Mouse (Mus musculus) MEL (cell line): ENCODE results near the gene Mrps27. TPM values are rescaled to one million over a fixed set of nuclear protein-coding genes. Genes with fewer than 3 reads are reported as not detected.

Source experiments
- DNase-seq: peaks from one replicate; pipeline ENCODE4 v3.0.0; 2011; ENCODE audit warnings: low read depth, low spot score
- H3K27ac ChIP-seq: 2 replicates; pipeline ENCODE4 v1.5.1; 2012; ENCODE audit warnings: low read depth, mild to moderate bottlenecking, control low read depth, low read length, moderate library complexity; ENCODE audit not compliant: control insufficient read depth
- H3K27me3 ChIP-seq, 2 experiments: fragments of 150-350 bp in 1 of 2; sonication (generic) in 1 of 2; 2 replicates each; pipeline ENCODE4 v1.6.1; 2012; ENCODE audit warnings: low read length in 2 of 2, mild to moderate bottlenecking in 2 of 2, improper control_type of control experiment in 1 of 2, moderate library complexity in 1 of 2; ENCODE audit not compliant: insufficient read depth in 2 of 2, control insufficient read depth in 1 of 2
- H3K36me3 ChIP-seq, 2 experiments: 2 replicates each; pipeline ENCODE4 v1.6.1; 2012 to 2014; ENCODE audit warnings: low read length in 2 of 2, improper control_type of control experiment in 1 of 2, inconsistent platforms in 1 of 2, mild to moderate bottlenecking in 1 of 2; ENCODE audit not compliant: insufficient read depth in 2 of 2, control insufficient read depth in 1 of 2
- H3K4me1 ChIP-seq, 2 experiments: fragments of 150-350 bp in 1 of 2; sonication (generic) in 1 of 2; 2 replicates each; pipeline ENCODE4 v1.6.1; 2012; ENCODE audit warnings: low read length in 2 of 2, improper control_type of control experiment in 1 of 2, mild to moderate bottlenecking in 1 of 2; ENCODE audit not compliant: insufficient read depth in 2 of 2, control insufficient read depth in 1 of 2
- H3K4me3 ChIP-seq, 2 experiments: fragments of 150-350 bp in 1 of 2; sonication (generic) in 1 of 2; 2 replicates each; pipeline ENCODE4 v1.5.1; 2012; ENCODE audit warnings: low read depth in 2 of 2, low read length in 2 of 2, mild to moderate bottlenecking in 2 of 2, moderate library complexity in 2 of 2, control low read depth in 1 of 2, improper control_type of control experiment in 1 of 2; ENCODE audit not compliant: control insufficient read depth in 1 of 2, insufficient read depth in 1 of 2
- H3K79me2 ChIP-seq: 2 replicates; pipeline ENCODE4 v1.6.1; 2012; ENCODE audit warnings: mild to moderate bottlenecking, low read length, moderate library complexity; ENCODE audit not compliant: control insufficient read depth, poor library complexity, insufficient read depth
- H3K9ac ChIP-seq: 2 replicates; pipeline ENCODE4 v1.6.1; 2012; ENCODE audit warnings: low read depth, mild to moderate bottlenecking, control low read depth, low read length, moderate library complexity; ENCODE audit not compliant: control insufficient read depth, poor library complexity, severe bottlenecking
- H3K9me3 ChIP-seq: fragments of 150-350 bp; sonication (generic); replicated peaks from 2 replicates; pipeline ENCODE4 v1.6.1; 2012; ENCODE audit warnings: mild to moderate bottlenecking, low read length, improper control_type of control experiment, moderate library complexity; ENCODE audit not compliant: insufficient read depth
- BHLHE40 ChIP-seq: IDR thresholded peaks from 2 replicates; pipeline ENCODE4 v1.6.1; 2012; ENCODE audit warnings: low read depth, mild to moderate bottlenecking, inconsistent platforms, low read length, improper control_type of control experiment, borderline replicate concordance
- CHD1 ChIP-seq: IDR thresholded peaks from 2 replicates; pipeline ENCODE4 v1.6.1; 2012; ENCODE audit warnings: low read depth, mild to moderate bottlenecking, inconsistent platforms, low read length, improper control_type of control experiment
- CTCF ChIP-seq, 3 experiments: IDR thresholded peaks in 2 of 3; conservative IDR thresholded peaks in 1 of 3; 2 replicates each; pipeline ENCODE4 v1.5.1; 2011 to 2012; ENCODE audit warnings: low read length in 3 of 3, low read depth in 2 of 3, mild to moderate bottlenecking in 2 of 3, improper control_type of control experiment in 1 of 3, inconsistent platforms in 1 of 3, mixed read lengths in 1 of 3, moderate library complexity in 1 of 3; ENCODE audit not compliant: control insufficient read depth in 1 of 3, insufficient read depth in 1 of 3, poor library complexity in 1 of 3, severe bottlenecking in 1 of 3
- E2F4 ChIP-seq: IDR thresholded peaks from 2 replicates; pipeline ENCODE4 v1.6.1; 2011; ENCODE audit warnings: low read depth, low read length, improper control_type of control experiment, borderline replicate concordance
- ELF1 ChIP-seq: IDR thresholded peaks from 2 replicates; pipeline ENCODE4 v1.6.1; 2014; ENCODE audit warnings: low read depth, mild to moderate bottlenecking, inconsistent platforms, low read length, improper control_type of control experiment, moderate library complexity
- EP300 ChIP-seq, 2 experiments: IDR thresholded peaks; 2 replicates each; pipeline ENCODE4 v1.6.1; 2011; ENCODE audit warnings: improper control_type of control experiment in 2 of 2, low read length in 2 of 2, low read depth in 1 of 2, mild to moderate bottlenecking in 1 of 2
- ETS1 ChIP-seq: IDR thresholded peaks from 2 replicates; pipeline ENCODE4 v1.6.1; 2012; ENCODE audit warnings: low read depth, mild to moderate bottlenecking, inconsistent platforms, low read length, improper control_type of control experiment, moderate library complexity
- GABPA ChIP-seq: IDR thresholded peaks from 2 replicates; pipeline ENCODE4 v1.6.1; 2012; ENCODE audit warnings: low read depth, mild to moderate bottlenecking, inconsistent platforms, low read length, improper control_type of control experiment, moderate library complexity
- GATA1 ChIP-seq: IDR thresholded peaks from 2 replicates; pipeline ENCODE4 v1.6.1; 2011; ENCODE audit warnings: low read depth, low read length, improper control_type of control experiment
- HCFC1 ChIP-seq: IDR thresholded peaks from 2 replicates; pipeline ENCODE4 v1.6.1; 2012; ENCODE audit warnings: low read depth, mild to moderate bottlenecking, inconsistent platforms, low read length, improper control_type of control experiment, moderate library complexity
- JUND ChIP-seq: IDR thresholded peaks from 2 replicates; pipeline ENCODE4 v1.6.1; 2011; ENCODE audit warnings: low read depth, mild to moderate bottlenecking, improper control_type of control experiment, low read length
- MAFK ChIP-seq: IDR thresholded peaks from 2 replicates; pipeline ENCODE4 v1.6.1; 2011; ENCODE audit warnings: low read depth, mild to moderate bottlenecking, low read length, improper control_type of control experiment, borderline replicate concordance
- MAX ChIP-seq: IDR thresholded peaks from 2 replicates; pipeline ENCODE4 v1.6.1; 2011; ENCODE audit warnings: low read length, improper control_type of control experiment
- MAZ ChIP-seq: IDR thresholded peaks from 2 replicates; pipeline ENCODE4 v1.6.1; 2012; ENCODE audit warnings: low read depth, mild to moderate bottlenecking, inconsistent platforms, low read length, improper control_type of control experiment
- MYC ChIP-seq: IDR thresholded peaks from 2 replicates; pipeline ENCODE4 v1.6.1; 2011; ENCODE audit warnings: low read depth, mild to moderate bottlenecking, low read length, improper control_type of control experiment, moderate library complexity
- NRF1 ChIP-seq: IDR thresholded peaks from 2 replicates; pipeline ENCODE4 v1.6.1; 2014; ENCODE audit warnings: low read depth, mild to moderate bottlenecking, inconsistent platforms, low read length, improper control_type of control experiment, moderate library complexity; ENCODE audit not compliant: poor library complexity, insufficient read depth, severe bottlenecking
- POLR2A ChIP-seq, 2 experiments: IDR thresholded peaks; 2 replicates each; pipeline ENCODE4 v1.6.1; 2011 to 2012; ENCODE audit warnings: low read length in 2 of 2, mild to moderate bottlenecking in 2 of 2, control low read depth in 1 of 2, improper control_type of control experiment in 1 of 2, low read depth in 1 of 2, moderate library complexity in 1 of 2; ENCODE audit not compliant: control insufficient read depth in 1 of 2, insufficient read depth in 1 of 2, poor library complexity in 1 of 2
- RAD21 ChIP-seq: IDR thresholded peaks from 2 replicates; pipeline ENCODE4 v1.6.1; 2011; ENCODE audit warnings: mild to moderate bottlenecking, low read depth, low read length, improper control_type of control experiment
- RCOR1 ChIP-seq: IDR thresholded peaks from 2 replicates; pipeline ENCODE4 v1.6.1; 2012; ENCODE audit warnings: low read depth, mild to moderate bottlenecking, inconsistent platforms, low read length, improper control_type of control experiment
- SIN3A ChIP-seq: IDR thresholded peaks from 2 replicates; pipeline ENCODE4 v1.6.1; 2012; ENCODE audit warnings: low read length, improper control_type of control experiment, inconsistent platforms
- SMC3 ChIP-seq: IDR thresholded peaks from 2 replicates; pipeline ENCODE4 v1.6.1; 2011; ENCODE audit warnings: low read depth, low read length, improper control_type of control experiment
- TAL1 ChIP-seq: IDR thresholded peaks from 2 replicates; pipeline ENCODE4 v1.6.1; 2012; ENCODE audit warnings: mild to moderate bottlenecking, inconsistent platforms, low read length, moderate library complexity, mixed read lengths
- TBP ChIP-seq: IDR thresholded peaks from 2 replicates; pipeline ENCODE4 v1.8.0; 2011; ENCODE audit warnings: low read depth, low read length, improper control_type of control experiment
- TCF12 ChIP-seq: IDR thresholded peaks from 2 replicates; pipeline ENCODE4 v1.6.1; 2014; ENCODE audit warnings: low read depth, mild to moderate bottlenecking, inconsistent platforms, low read length, improper control_type of control experiment, moderate library complexity
- UBTF ChIP-seq: IDR thresholded peaks from 2 replicates; pipeline ENCODE4 v1.6.1; 2012; ENCODE audit warnings: low read depth, mild to moderate bottlenecking, inconsistent platforms, low read length, improper control_type of control experiment, moderate library complexity, borderline replicate concordance; ENCODE audit not compliant: insufficient read depth
- USF2 ChIP-seq, 2 experiments: IDR thresholded peaks; 2 replicates each; pipeline ENCODE4 v1.6.1; 2011 to 2012; ENCODE audit warnings: improper control_type of control experiment in 2 of 2, low read length in 2 of 2, borderline replicate concordance in 1 of 2, inconsistent platforms in 1 of 2, low read depth in 1 of 2, mild to moderate bottlenecking in 1 of 2; ENCODE audit not compliant: insufficient read depth in 1 of 2
- ZC3H11A ChIP-seq: IDR thresholded peaks from 2 replicates; pipeline ENCODE4 v1.6.1; 2012; ENCODE audit warnings: low read depth, mild to moderate bottlenecking, inconsistent platforms, low read length, improper control_type of control experiment
- ZNF384 ChIP-seq: IDR thresholded peaks from 2 replicates; pipeline ENCODE4 v1.6.1; 2012; ENCODE audit warnings: low read depth, mild to moderate bottlenecking, inconsistent platforms, low read length, improper control_type of control experiment
- polyA plus RNA-seq, 2 experiments: library from polyadenylated mRNA; stranded (reverse) in 1 of 2; unstranded in 1 of 2; fragments of >175 nt in 1 of 2; fragments of >200 nt in 1 of 2; gene quantifications; 2 replicates each; pipeline versions ENCODE4 v1.2.1 to v1.2.4; 2012; ENCODE audit warnings: low replicate concordance in 2 of 2, low read depth in 1 of 2; ENCODE audit not compliant: insufficient read length in 2 of 2, insufficient read depth in 1 of 2, missing spikeins in 1 of 2
- total RNA-seq: library from RNA; depleted of rRNA; stranded (reverse); fragments of 300-350 nt; gene quantifications from 2 replicates; pipeline ENCODE4 v1.2.3, GENCODE M21; 2012

The Mrps27 gene
- total and polyA plus RNA-seq, 3 experiments: 27.9 to 44.1 TPM; not detected in 1

GRCm38 (mm10) chr13:99317058-99317457 lies 27.5 kb upstream of the Mrps27 start:
- no peaks in the 10 kb centered on the region for H3K79me2 ChIP-seq
- no peak overlapping the region for H3K9ac ChIP-seq
- no peaks in the 10 kb centered on the region for H3K4me1 ChIP-seq
- no peaks in the 10 kb centered on the region for H3K9me3 ChIP-seq
- TF ChIP-seq SMC3 (peak; percentile 62), TBP (no peak), BHLHE40 (no peak), UBTF (no peak), RAD21 (peak; percentile 46), MAZ (no peak), ELF1 (no peak), JUND (peak; percentile 93), EP300 (IDR thresholded peaks at IDR 0.05; ENCODE audit: low read depth in 1 of 2, low read length in 2 of 2) (no peak), CHD1 (no peak), POLR2A (IDR thresholded peaks at IDR 0.05; ENCODE audit: control insufficient read depth in 1 of 2, insufficient read depth in 1 of 2, low read depth in 1 of 2, low read length in 2 of 2, poor library complexity in 1 of 2) (no peak), USF2 (IDR thresholded peaks at IDR 0.05; ENCODE audit: borderline replicate concordance in 1 of 2, insufficient read depth in 1 of 2, low read depth in 1 of 2, low read length in 2 of 2) (no peak), MAX (no peak), CTCF (IDR thresholded peaks at IDR 0.05 in 2 of 3, conservative IDR thresholded peaks at IDR 0.05 in 1 of 3; ENCODE audit: control insufficient read depth in 1 of 3, insufficient read depth in 1 of 3, low read depth in 2 of 3, low read length in 3 of 3, poor library complexity in 1 of 3, severe bottlenecking in 1 of 3) (peak; percentile 12 to 54 (median 50); a peak in 5 of 6 replicates), HCFC1 (no peak), RCOR1 (no peak), TAL1 (no peak), ETS1 (no peak), MAFK (no peak), SIN3A (no peak), TCF12 (no peak), ZNF384 (no peak), NRF1 (no peak), GATA1 (no peak), MYC (no peak), E2F4 (no peak), ZC3H11A (0 out of 2 replicates have a peak, but pooled peaks have one; percentile 19), GABPA (no peak)
- TF ChIP-seq, all 39 proteins: peak for 5
- DNase-seq: peak; percentile 28
- Histone ChIP-seq H3K27ac (no peak overlapping the region), H3K36me3 (no peaks in the 10 kb centered on the region; a peak in 1 of 4 replicates), H3K4me3 (no peak overlapping the region), H3K27me3 (no peaks in the 10 kb centered on the region)
